Mouse (Mus musculus): ENCODE results near the gene Plagl1. TPM values are rescaled to one million over a fixed set of nuclear protein-coding genes. Genes with fewer than 3 reads are reported as not detected.

Gene Plagl1
- polyA plus RNA-seq, 1 experiment from 2014 or later: 47.0 TPM

GRCm38 (mm10) chr10:13116706-13117665 is 56.7 kb downstream of the Plagl1 start:
- no peak overlapping the region for H3K4me3 ChIP-seq (replicated peaks)
- ATAC-seq: peak; percentile 85
- H3K27ac ChIP-seq: peak overlapping the region; percentile 15
- no peak overlapping the region for H3K4me2 ChIP-seq (replicated peaks)
- H3K36me3 ChIP-seq: no peaks in the 10 kb centered on the region
- no peak overlapping the region for H3K9ac ChIP-seq (replicated peaks)
- no peaks in the 10 kb centered on the region for H3K9me3 ChIP-seq
- H3K4me1 ChIP-seq (replicated peaks): peaks cover 69% of the 10 kb centered on the region
- H3K27me3 ChIP-seq: no peaks in the 10 kb centered on the region
- 20% methylated on average over 9 of the region's 9 CpGs for WGBS

GRCm38 (mm10) chr10:13118024-13118769 is 57.9 kb downstream of the Plagl1 start:
- 30% methylated on average over 7 of the region's 7 CpGs for WGBS
- peak overlapping the region; percentile 26; the same call in 1 of the 2 replicates for H3K27ac ChIP-seq

GRCm38 (mm10) chr10:13118770-13119102 is 58.4 kb downstream of the Plagl1 start:
- 31% methylated on average over 5 of the region's 5 CpGs for WGBS
- ATAC-seq: no peak
- Histone ChIP-seq H3K4me2 (replicated peaks) (no peak overlapping the region), H3K4me1 (replicated peaks) (peaks cover 55% of the 10 kb centered on the region), H3K27me3 (no peaks in the 10 kb centered on the region), H3K4me3 (replicated peaks) (no peak overlapping the region), H3K9ac (replicated peaks) (no peak overlapping the region), H3K36me3 (no peaks in the 10 kb centered on the region), H3K27ac (peak overlapping the region; percentile 26; the same call in 1 of the 2 replicates), H3K9me3 (no peaks in the 10 kb centered on the region)

More at GRCm38 (mm10) chr10:13118024-13118769, 57.9 kb downstream of the Plagl1 start:
- H3K36me3 ChIP-seq: no peaks in the 10 kb centered on the region
- no peak overlapping the region for H3K9ac ChIP-seq (replicated peaks)
- H3K27me3 ChIP-seq: no peaks in the 10 kb centered on the region
- no peak overlapping the region for H3K4me2 ChIP-seq (replicated peaks)
- ATAC-seq: no peak
- H3K4me1 ChIP-seq (replicated peaks): peaks cover 59% of the 10 kb centered on the region
- H3K9me3 ChIP-seq: no peaks in the 10 kb centered on the region
- H3K4me3 ChIP-seq (replicated peaks): no peak overlapping the region

GRCm38 (mm10) chr10:13119300-13119699 is 59.0 kb downstream of the Plagl1 start:
- 50% methylated on average over 2 of the region's 2 CpGs for WGBS
- Histone ChIP-seq H3K4me1 (replicated peaks) (peaks cover 50% of the 10 kb centered on the region), H3K27me3 (no peaks in the 10 kb centered on the region), H3K36me3 (no peaks in the 10 kb centered on the region), H3K4me3 (replicated peaks) (no peak overlapping the region), H3K27ac (no peak overlapping the region), H3K9ac (replicated peaks) (no peak overlapping the region), H3K9me3 (no peaks in the 10 kb centered on the region), H3K4me2 (replicated peaks) (no peak overlapping the region)
- ATAC-seq: no peak

- H3K4me3 ChIP-seq (replicated peaks): no peak overlapping the region
- H3K27me3 ChIP-seq: no peaks in the 10 kb centered on the region
- no peaks in the 10 kb centered on the region for H3K4me1 ChIP-seq (replicated peaks)
- H3K36me3 ChIP-seq: peaks cover 29% of the 10 kb centered on the region
- 48% methylated on average over 3 of the region's 3 CpGs for WGBS
- H3K4me2 ChIP-seq (replicated peaks): no peak overlapping the region
- no peak for ATAC-seq
- no peaks in the 10 kb centered on the region for H3K9me3 ChIP-seq
- no peak overlapping the region for H3K27ac ChIP-seq
- H3K9ac ChIP-seq (replicated peaks): no peak overlapping the region
Measured at GRCm38 (mm10) chr10:13125811-13126210, 65.5 kb downstream of the Plagl1 start.

- no peaks in the 10 kb centered on the region for H3K9me3 ChIP-seq
- H3K27ac ChIP-seq: no peak overlapping the region
- 76% methylated on average over 13 of the region's 13 CpGs for WGBS
- no peak for ATAC-seq
- no peaks in the 10 kb centered on the region for H3K4me1 ChIP-seq (replicated peaks)
- peaks cover 29% of the 10 kb centered on the region for H3K36me3 ChIP-seq
- no peak overlapping the region for H3K4me2 ChIP-seq (replicated peaks)
- H3K4me3 ChIP-seq (replicated peaks): no peak overlapping the region
- no peaks in the 10 kb centered on the region for H3K27me3 ChIP-seq
- H3K9ac ChIP-seq (replicated peaks): no peak overlapping the region
Measured at GRCm38 (mm10) chr10:13127335-13127734, 67.0 kb downstream of the Plagl1 start.

- H3K27ac ChIP-seq: no peak overlapping the region
- no peak overlapping the region for H3K9ac ChIP-seq (replicated peaks)
- no peaks in the 10 kb centered on the region for H3K4me1 ChIP-seq (replicated peaks)
- H3K27me3 ChIP-seq: no peaks in the 10 kb centered on the region
- no peak for ATAC-seq
- H3K36me3 ChIP-seq: peaks cover 29% of the 10 kb centered on the region
- no peak overlapping the region for H3K4me3 ChIP-seq (replicated peaks)
- WGBS: 92% methylated on average over 7 of the region's 7 CpGs
- no peaks in the 10 kb centered on the region for H3K9me3 ChIP-seq
- H3K4me2 ChIP-seq (replicated peaks): no peak overlapping the region
Measured at GRCm38 (mm10) chr10:13127946-13128345, 67.6 kb downstream of the Plagl1 start.

- peaks cover 1% of the 10 kb centered on the region; the same call in 1 of the 2 replicates for H3K36me3 ChIP-seq
- H3K27ac ChIP-seq: no peak overlapping the region
- no peaks in the 10 kb centered on the region for H3K4me1 ChIP-seq (replicated peaks)
- H3K4me2 ChIP-seq (replicated peaks): no peak overlapping the region
- 86% methylated on average over 4 of the region's 4 CpGs for WGBS
- no peak overlapping the region for H3K9ac ChIP-seq (replicated peaks)
- ATAC-seq: no peak
- H3K27me3 ChIP-seq: no peaks in the 10 kb centered on the region
- no peaks in the 10 kb centered on the region for H3K9me3 ChIP-seq
- no peak overlapping the region for H3K4me3 ChIP-seq (replicated peaks)
Measured at GRCm38 (mm10) chr10:13133850-13134249, 73.5 kb downstream of the Plagl1 start.

- Histone ChIP-seq H3K36me3 (no peaks in the 10 kb centered on the region), H3K9ac (replicated peaks) (no peak overlapping the region), H3K27ac (no peak overlapping the region), H3K4me2 (replicated peaks) (no peak overlapping the region), H3K9me3 (no peaks in the 10 kb centered on the region), H3K4me1 (replicated peaks) (no peaks in the 10 kb centered on the region), H3K4me3 (replicated peaks) (no peak overlapping the region), H3K27me3 (no peaks in the 10 kb centered on the region)
- WGBS: 97% methylated on average over 7 of the region's 7 CpGs
- ATAC-seq: no peak
Measured at GRCm38 (mm10) chr10:13135276-13135675, 75.0 kb downstream of the Plagl1 start.

GRCm38 (mm10) chr10:13135751-13136150 is 75.4 kb downstream of the Plagl1 start:
- 90% methylated on average over 7 of the region's 7 CpGs for WGBS
- Histone ChIP-seq H3K9ac (replicated peaks) (no peak overlapping the region), H3K9me3 (no peaks in the 10 kb centered on the region), H3K4me2 (replicated peaks) (no peak overlapping the region), H3K4me3 (replicated peaks) (no peak overlapping the region), H3K27me3 (no peaks in the 10 kb centered on the region), H3K4me1 (replicated peaks) (no peaks in the 10 kb centered on the region), H3K36me3 (no peaks in the 10 kb centered on the region), H3K27ac (no peak overlapping the region)
- no peak for ATAC-seq

- Histone ChIP-seq H3K9me3 (no peaks in the 10 kb centered on the region), H3K4me1 (replicated peaks) (no peaks in the 10 kb centered on the region), H3K27ac (no peak overlapping the region), H3K4me2 (replicated peaks) (no peak overlapping the region), H3K9ac (replicated peaks) (no peak overlapping the region), H3K36me3 (no peaks in the 10 kb centered on the region), H3K4me3 (replicated peaks) (no peak overlapping the region), H3K27me3 (no peaks in the 10 kb centered on the region)
- WGBS: 96% methylated on average over 6 of the region's 6 CpGs
- ATAC-seq: no peak
Measured at GRCm38 (mm10) chr10:13137906-13138305, 77.6 kb downstream of the Plagl1 start.

- Histone ChIP-seq H3K9me3 (no peaks in the 10 kb centered on the region), H3K4me2 (replicated peaks) (no peak overlapping the region), H3K27me3 (no peaks in the 10 kb centered on the region), H3K4me3 (replicated peaks) (no peak overlapping the region), H3K36me3 (no peaks in the 10 kb centered on the region), H3K27ac (no peak overlapping the region), H3K4me1 (replicated peaks) (no peaks in the 10 kb centered on the region), H3K9ac (replicated peaks) (no peak overlapping the region)
- no peak for ATAC-seq
- WGBS: 50% methylated on average over 2 of the region's 2 CpGs
Measured at GRCm38 (mm10) chr10:13140434-13140833, 80.1 kb downstream of the Plagl1 start.

All from midbrain, embryonic 13.5 days (tissue).